Mouse (Mus musculus) thymus, adult 2 months (tissue): ENCODE data around the gene 1700021F05Rik.

Source experiments
- CTCF ChIP-seq: fragments of 200-500 bp; IDR thresholded peaks from 2 replicates; pipeline ENCODE4 v1.5.1; 2012; ENCODE audit warnings: mild to moderate bottlenecking, control low read depth, low read length, moderate library complexity, borderline replicate concordance; ENCODE audit not compliant: control insufficient read depth, poor library complexity, insufficient read depth; ENCODE audit errors: extremely low read depth
- POLR2A ChIP-seq: fragments of 200-500 bp; IDR thresholded peaks from 2 replicates; pipeline ENCODE4 v1.6.1; 2012; ENCODE audit warnings: mild to moderate bottlenecking, low read length, control low read depth, moderate library complexity; ENCODE audit not compliant: control insufficient read depth, poor library complexity, insufficient read depth; ENCODE audit errors: extremely low read depth

- TF ChIP-seq CTCF = no peak
- TF ChIP-seq POLR2A = no peak
These were observed 37.2 kb upstream of the 1700021F05Rik start, which contains the start of gene Cd24a for GRCm38 (mm10) chr10:43577997-43578331.
